Mouse (Mus musculus) heart, postnatal 0 days (tissue): ENCODE measurements around the gene Zbtb38. TPM values are rescaled to one million over a fixed set of nuclear protein-coding genes. Genes with fewer than 3 reads are reported as not detected.

Experiments used
- ATAC-seq: fragments of 200-750 bp; cut with Nextera tagmentation; 2 replicates; pipeline ENCODE4 v1.8.0; 2017; ENCODE audit warnings: low read depth, moderate number of reproducible peaks, moderate library complexity; ENCODE audit not compliant: insufficient read depth
- DNase-seq: peaks from one replicate; pipeline ENCODE4 v3.0.0-alpha.2; 2016; ENCODE audit warnings: low spot score
- H3K27ac ChIP-seq: fragments of 300-500 bp; sonication (generic); 2 replicates; pipeline ENCODE4 v1.5.1; 2014; ENCODE audit warnings: low read depth, mild to moderate bottlenecking
- H3K27me3 ChIP-seq: fragments of 300-500 bp; sonication (generic); 2 replicates; pipeline ENCODE4 v1.6.1; 2014; ENCODE audit warnings: low read length, mixed read lengths; ENCODE audit not compliant: control insufficient read depth, insufficient read depth
- H3K36me3 ChIP-seq: fragments of 300-500 bp; sonication (generic); replicated peaks from 2 replicates; pipeline ENCODE4 v1.6.1; 2014; ENCODE audit warnings: low read length, mixed read lengths; ENCODE audit not compliant: control insufficient read depth, insufficient read depth
- H3K4me1 ChIP-seq: fragments of 300-500 bp; sonication (generic); 2 replicates; pipeline ENCODE4 v1.6.1; 2014; ENCODE audit warnings: antibody characterized with exemption; ENCODE audit not compliant: control insufficient read depth, insufficient read depth
- H3K4me2 ChIP-seq: fragments of 300-500 bp; sonication (generic); 2 replicates; pipeline ENCODE4 v1.6.1; 2014; ENCODE audit warnings: low read depth, mild to moderate bottlenecking, low read length, moderate library complexity
- H3K4me3 ChIP-seq: fragments of 300-500 bp; sonication (generic); 2 replicates; pipeline ENCODE4 v1.5.1; 2014; ENCODE audit warnings: low read depth, low read length
- H3K9ac ChIP-seq: fragments of 300-500 bp; sonication (generic); replicated peaks from 2 replicates; pipeline ENCODE4 v1.6.1; 2014; ENCODE audit warnings: low read depth, low read length, mixed read lengths
- H3K9me3 ChIP-seq: fragments of 300-500 bp; sonication (generic); replicated peaks from 2 replicates; pipeline ENCODE4 v1.6.1; 2016; ENCODE audit warnings: low read length; ENCODE audit not compliant: control insufficient read depth
- CTCF ChIP-seq: IDR thresholded peaks from 2 replicates; pipeline ENCODE4 v1.5.1; 2016; ENCODE audit warnings: antibody characterized with exemption, control low read depth, low read depth
- EP300 ChIP-seq: IDR thresholded peaks from 2 replicates; pipeline ENCODE4 v1.6.1; 2016; ENCODE audit warnings: antibody characterized with exemption, low read depth
- WGBS: fragments of 180-500 bp; shearing (Covaris S2); extraction: QIAGEN DNeasy Blood & Tissue Kit; methylation state at CpG from one replicate; pipeline ENCODE4 v1.1.7; 2014; 5-methylcytosine and 5-hydroxymethylcytosine counted together
- polyA plus RNA-seq: library from polyadenylated mRNA; unstranded; fragments of >200 nt; fragmentation: Nextera tagmentation; extraction: Ambion mirVana; gene quantifications from 2 replicates; pipeline ENCODE4 v1.2.1, GENCODE M21; 2015
- total RNA-seq: library from RNA; depleted of rRNA; stranded (reverse); fragments of >200 nt; gene quantifications from 2 replicates; pipeline ENCODE4 v1.2.3, GENCODE M21; 2014; ENCODE audit warnings: low replicate concordance

Zbtb38 gene
- total and polyA plus RNA-seq, 2 experiments from 2014 or later = 28.7 to 44.5 TPM

GRCm38 (mm10) chr9:96708905-96709304 lies 43.7 kb downstream of the Zbtb38 start:
- Histone ChIP-seq H3K4me1 (peaks cover 52% of the 10 kb centered on the region), H3K27ac (peak overlapping the region; percentile 30; the same call in 1 of the 2 replicates), H3K9me3 (no peaks in the 10 kb centered on the region), H3K4me2 (no peak overlapping the region), H3K36me3 (no peaks in the 10 kb centered on the region), H3K27me3 (no peaks in the 10 kb centered on the region), H3K4me3 (no peak overlapping the region), H3K9ac (no peak overlapping the region)
- ATAC-seq (no peak), DNase-seq (no peak)
- WGBS = 81% methylated on average over 9 of the region's 9 CpGs
- TF ChIP-seq EP300 = no peak
- no peak for TF ChIP-seq CTCF

GRCm38 (mm10) chr9:96707964-96708363 lies 44.7 kb downstream of the Zbtb38 start:
- Histone ChIP-seq H3K4me2 (no peak overlapping the region), H3K9ac (no peak overlapping the region), H3K27me3 (no peaks in the 10 kb centered on the region), H3K4me1 (peaks cover 52% of the 10 kb centered on the region), H3K9me3 (no peaks in the 10 kb centered on the region), H3K36me3 (0 out of 2 replicates have a peak, but pooled peaks cover 3% of the 10 kb centered on the region), H3K4me3 (no peak overlapping the region), H3K27ac (peak overlapping the region; percentile 30; the same call in 1 of the 2 replicates)
- WGBS = 34% methylated on average over 4 of the region's 4 CpGs
- no peak for TF ChIP-seq CTCF
- no peak for TF ChIP-seq EP300
- DNase-seq = peak; percentile 52
- ATAC-seq = 0 out of 2 replicates have a peak, but pooled peaks have one; percentile 26

DNA sequence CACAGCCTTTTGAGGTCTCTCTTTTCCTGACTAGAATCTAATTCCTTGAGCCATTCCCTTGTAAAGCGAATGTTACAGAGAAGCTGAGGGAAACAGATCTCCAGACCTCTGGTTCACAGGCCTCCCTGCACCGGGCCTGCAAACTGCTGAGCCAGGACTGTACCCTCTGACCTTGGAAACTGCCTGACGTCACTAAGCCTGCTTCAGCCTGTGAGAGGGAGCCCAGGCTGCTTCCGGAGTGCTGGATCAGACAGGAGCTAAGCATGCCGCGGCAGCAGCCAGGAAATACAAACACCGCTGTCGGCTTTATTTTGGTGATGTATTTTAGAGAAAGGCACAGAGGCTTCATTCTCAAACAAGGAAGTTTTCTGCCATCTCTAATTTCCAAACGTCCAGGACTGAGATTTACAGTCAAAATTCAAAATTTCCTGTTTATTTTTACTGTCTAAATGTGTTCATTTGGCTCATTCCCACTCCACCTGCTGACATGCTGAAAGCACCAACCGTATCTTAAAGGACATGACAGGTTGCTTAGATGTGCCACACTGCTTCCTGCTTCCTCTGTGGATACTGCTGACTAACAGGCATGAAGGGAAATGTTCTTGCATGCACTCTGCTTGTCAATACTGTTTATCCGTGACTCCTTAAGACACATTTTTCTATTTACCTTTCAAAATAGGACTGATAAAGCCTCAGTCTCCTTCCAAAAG lies 46.9 kb downstream of the Zbtb38 start:
- Histone ChIP-seq H3K27me3 (no peaks in the 10 kb centered on the region), H3K4me2 (peak overlapping the region; percentile 37), H3K9ac (peak overlapping the region; percentile 35; the same call in 1 of the 2 replicates), H3K9me3 (no peaks in the 10 kb centered on the region), H3K36me3 (peaks cover 8% of the 10 kb centered on the region), H3K4me1 (peaks cover 42% of the 10 kb centered on the region), H3K27ac (peak overlapping the region; percentile 94), H3K4me3 (no peak overlapping the region)
- 11% methylated on average over 11 of the region's 11 CpGs for WGBS
- DNase-seq (peak; percentile 90), ATAC-seq (peak; percentile 91)
- no peak for TF ChIP-seq CTCF
- no peak for TF ChIP-seq EP300

DNA sequence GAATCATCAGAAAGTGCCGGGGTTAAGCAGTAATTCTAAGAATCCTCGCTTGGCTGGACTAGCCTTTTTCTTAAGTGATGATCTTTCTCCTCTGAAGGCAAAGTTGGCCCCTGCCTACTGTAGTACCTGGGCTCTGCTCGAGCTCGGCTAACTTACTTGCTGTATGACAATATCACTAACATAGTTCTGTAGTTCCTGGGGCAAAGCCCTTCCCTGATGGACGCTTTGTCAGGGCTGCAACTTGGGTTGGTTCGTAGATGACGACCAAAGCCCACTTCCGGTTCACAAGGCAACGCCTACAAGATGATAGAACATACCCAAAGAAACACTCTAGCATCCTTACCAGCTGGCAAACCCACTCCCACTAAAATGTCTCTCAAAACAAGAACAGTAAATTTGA lies 47.7 kb downstream of the Zbtb38 start:
- no peak for DNase-seq
- 69% methylated on average over 9 of the region's 9 CpGs for WGBS
- Histone ChIP-seq H3K27me3 (no peaks in the 10 kb centered on the region), H3K4me2 (peak overlapping the region; percentile 37; the same call in 1 of the 2 replicates), H3K4me3 (no peak overlapping the region), H3K27ac (peak overlapping the region; percentile 94), H3K36me3 (peaks cover 8% of the 10 kb centered on the region), H3K9ac (peak overlapping the region; percentile 35; the same call in 1 of the 2 replicates), H3K9me3 (no peaks in the 10 kb centered on the region), H3K4me1 (peaks cover 34% of the 10 kb centered on the region)
- TF ChIP-seq CTCF (no peak), EP300 (no peak)
- ATAC-seq = no peak

GRCm38 (mm10) chr9:96701891-96702290 lies 50.7 kb downstream of the Zbtb38 start:
- Histone ChIP-seq H3K9ac (no peak overlapping the region), H3K4me1 (peaks cover 27% of the 10 kb centered on the region), H3K27ac (no peak overlapping the region), H3K36me3 (peaks cover 18% of the 10 kb centered on the region), H3K4me3 (no peak overlapping the region), H3K9me3 (0 out of 2 replicates have a peak, but pooled peaks cover 4% of the 10 kb centered on the region), H3K4me2 (no peak overlapping the region), H3K27me3 (no peaks in the 10 kb centered on the region)
- ATAC-seq (no peak), DNase-seq (no peak)
- WGBS = 88% methylated on average over 10 of the region's 10 CpGs
- TF ChIP-seq CTCF (no peak), EP300 (no peak)
